Mouse (Mus musculus) embryo, embryonic 11.5 days (tissue): ENCODE data around the gene Taf6l.
"Not testable (repeated sequence)": the region's sequence is repeated elsewhere in the genome, so short reads cannot be mapped to it uniquely, and the experiment has no call there.

Experiments
- DNase-seq: peaks from one replicate; pipeline ENCODE4 v3.0.0-alpha.2; 2012; ENCODE audit warnings: low read depth, low spot score

Gene Taf6l

GRCm38 (mm10) chr19:8738911-8739310 lies 47.3 kb downstream of the Taf6l start:
- DNase-seq: no peak

- no peak for DNase-seq
These were observed 50.1 kb downstream of the Taf6l start for GRCm38 (mm10) chr19:8736160-8736467.

DNA sequence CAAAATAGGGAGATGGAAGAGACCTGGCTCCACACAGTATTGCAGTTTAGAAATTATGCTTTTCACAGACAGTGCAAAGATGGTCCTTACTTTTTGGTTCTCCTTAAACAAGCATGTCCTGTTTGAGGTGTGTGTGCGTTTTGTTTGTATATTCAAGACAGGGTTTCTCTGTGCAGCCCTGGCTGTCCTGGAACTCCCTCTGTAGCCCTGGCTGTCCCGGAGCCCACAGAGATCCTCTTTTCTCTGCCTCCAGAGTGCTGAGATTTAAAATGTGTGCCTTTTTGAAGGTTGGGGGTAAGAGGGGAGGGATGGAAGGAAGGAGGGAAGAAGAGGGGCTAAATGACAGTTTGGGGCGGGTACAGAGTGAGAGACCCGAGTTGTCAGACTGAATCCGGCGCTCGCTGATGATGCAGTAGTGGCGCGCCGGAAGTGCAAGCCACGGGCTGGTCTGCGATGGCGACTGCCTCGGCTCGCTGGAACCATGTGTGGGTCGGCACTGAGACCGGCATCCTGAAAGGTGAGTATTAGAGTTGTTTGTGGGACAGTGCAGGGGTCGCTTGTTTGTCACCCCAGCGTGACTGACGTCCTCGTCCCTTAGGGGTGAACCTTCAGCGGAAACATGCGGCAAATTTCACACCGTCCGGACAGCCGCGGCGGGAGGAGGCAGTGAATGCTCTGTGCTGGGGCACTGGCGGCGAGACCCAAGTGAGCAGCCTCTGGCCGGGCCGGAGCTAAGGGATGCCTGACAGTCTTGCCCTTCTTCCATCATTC lies 50.6 kb downstream of the Taf6l start, which contains the start of gene Wdr74:
TSS of gene Wdr74 (plus strand) at position 439 of the 771 bp plus-strand sequence.
- DNase-seq: peak; percentile 90

- DNase-seq: no peak
These were observed 51.9 kb downstream of the Taf6l start for GRCm38 (mm10) chr19:8734334-8734733.

- DNase-seq: not testable (repeated sequence)
These were observed 57.7 kb downstream of the Taf6l start for GRCm38 (mm10) chr19:8728335-8729099.

GRCm38 (mm10) chr19:8727495-8728114 lies 58.6 kb downstream of the Taf6l start:
- no peak for DNase-seq

DNA sequence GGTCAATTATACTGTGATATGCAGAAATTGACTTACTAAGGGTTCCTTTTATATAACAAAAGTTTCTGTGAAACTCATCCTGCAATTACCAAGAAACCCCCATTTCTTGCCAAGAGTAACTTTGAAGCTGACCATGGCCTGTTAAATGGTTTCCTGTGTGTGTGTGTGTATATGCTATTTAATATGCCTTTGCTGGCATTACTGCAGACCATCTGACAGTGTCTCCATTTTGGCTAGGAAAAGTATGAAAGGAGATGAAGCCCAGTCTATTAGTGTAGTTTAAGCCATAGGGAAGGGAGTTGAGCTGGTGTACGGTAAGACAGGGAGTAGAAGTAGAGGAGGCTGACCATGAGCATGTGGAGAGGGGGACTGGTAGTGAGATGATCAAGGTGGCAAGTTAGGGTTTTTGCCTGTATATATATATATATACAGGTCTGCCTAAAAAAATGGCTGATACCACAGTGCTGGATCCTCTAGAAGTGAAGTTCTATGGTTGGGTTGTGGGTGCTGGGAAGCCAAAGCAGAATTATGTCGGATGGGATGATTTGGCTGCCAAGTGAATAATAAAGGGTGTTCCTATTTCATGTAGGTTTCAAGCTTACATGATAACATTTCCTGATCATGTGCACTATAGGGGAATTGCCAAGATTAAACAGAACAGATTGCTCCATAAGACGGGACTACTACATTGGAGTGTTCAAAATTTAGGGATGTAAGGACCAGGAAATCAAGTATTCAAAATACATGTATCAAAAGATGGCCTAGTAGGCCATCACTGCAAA lies 59.4 kb downstream of the Taf6l start:
- no peak for DNase-seq

- no peak for DNase-seq
These were observed 61.1 kb downstream of the Taf6l start for GRCm38 (mm10) chr19:8725081-8725613.
